19 mouse cellular contexts compared by ENCODE assay signal in the genomic region with DNA sequence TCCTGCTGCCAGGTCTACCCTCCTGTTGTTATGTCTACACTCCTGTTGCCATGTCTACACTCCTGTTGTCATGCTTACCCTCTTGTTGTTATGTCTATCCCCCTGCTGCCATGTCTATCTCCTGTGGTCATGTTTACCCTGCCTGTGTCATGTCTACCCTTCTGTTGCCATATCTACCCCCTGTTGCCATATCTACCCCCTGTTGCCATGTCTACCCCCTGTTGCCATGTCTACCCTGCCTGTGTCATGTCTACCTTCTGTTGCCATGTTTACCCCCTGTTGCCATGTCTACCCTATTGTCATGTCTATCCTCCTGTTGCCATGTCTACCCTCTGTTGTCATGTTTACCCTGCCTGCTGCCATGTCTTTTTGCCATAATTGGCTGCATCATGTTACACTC.
A peak's percentile ranks its signal among the peaks of the same experiment; 100 is the strongest.
DNase-seq lines count a peak whose midpoint lies in the region; ATAC-seq and TF ChIP-seq lines count a peak whose summit lies in the region.
"Had no signal": no experiment of that assay in that cellular context is flagged by ENCODE, and none has a peak within 500 bp of the region (broad histone marks: within the 10 kb centered on the region; RNA-seq: fewer than 3 reads in every experiment).

No protein-coding gene starts in this region.

- no peak for TF ChIP-seq CTCF in midbrain, postnatal 0 days (IDR thresholded peaks at IDR 0.05)

- H3K27me3 ChIP-seq in midbrain, postnatal 0 days (ENCODE audit: insufficient read depth, low read length) = no peaks in the 10 kb centered on the region
- no peaks in the 10 kb centered on the region for H3K27me3 ChIP-seq in midbrain, embryonic 13.5 days
- H3K27me3 ChIP-seq: embryonic facial prominence, embryonic 13.5 days; hindbrain, embryonic 12.5 days; neural tube, embryonic 13.5 days had no signal

- no peaks in the 10 kb centered on the region for H3K36me3 ChIP-seq in midbrain, postnatal 0 days (ENCODE audit: insufficient read depth, low read length)
- H3K36me3 ChIP-seq in midbrain, embryonic 13.5 days = no peaks in the 10 kb centered on the region
- H3K36me3 ChIP-seq: embryonic facial prominence, embryonic 13.5 days; heart, embryonic 10.5 days; hindbrain, embryonic 12.5 days; neural tube, embryonic 13.5 days had no signal

- intact Hi-C loops in heart, postnatal 10 days (cut with DNase I) = no loop called here

- DNase-seq in CD4-positive, CD25-positive, alpha-beta regulatory T cell, adult 2 months (ENCODE audit: low read depth, low spot score) = peak; percentile 2
- DNase-seq in heart, postnatal 10 days = peak; percentile 31 to 49
- no peak for DNase-seq in heart, adult 8-10 months (ENCODE audit: low spot score)
- DNase-seq in midbrain, postnatal 0 days (ENCODE audit: low spot score) = no peak
- DNase-seq in embryo, embryonic 10 days (ENCODE audit: low spot score) = no peak
- DNase-seq: cerebellum, adult 2 months; gastrocnemius, adult 2 months; layer of hippocampus, postnatal 36 days; lung, adult 2 months; right cerebral cortex, postnatal 14 days had no signal

- H3K27ac ChIP-seq in midbrain, postnatal 0 days (ENCODE audit: low read depth, low read length) = no peak overlapping the region
- H3K27ac ChIP-seq in midbrain, embryonic 13.5 days = no peak overlapping the region
- H3K27ac ChIP-seq: embryonic facial prominence, embryonic 13.5 days; gastrocnemius, adult 2 months; heart, embryonic 10.5 days; hindbrain, embryonic 12.5 days; neural tube, embryonic 13.5 days had no signal

- no peak overlapping the region for H3K4me3 ChIP-seq in midbrain, postnatal 0 days (ENCODE audit: low read depth, low read length)
- no peak overlapping the region for H3K4me3 ChIP-seq in midbrain, embryonic 13.5 days (replicated peaks)
- H3K4me3 ChIP-seq: embryonic facial prominence, embryonic 13.5 days; gastrocnemius, adult 2 months; heart, embryonic 10.5 days; hindbrain, embryonic 12.5 days; neural tube, embryonic 13.5 days had no signal

- no peak overlapping the region for H3K9ac ChIP-seq in midbrain, postnatal 0 days (replicated peaks; ENCODE audit: low read length, poor library complexity, severe bottlenecking)
- H3K9ac ChIP-seq in midbrain, embryonic 13.5 days (replicated peaks) = no peak overlapping the region
- H3K9ac ChIP-seq: embryonic facial prominence, embryonic 13.5 days; hindbrain, embryonic 12.5 days; neural tube, embryonic 13.5 days had no signal

- H3K4me2 ChIP-seq in midbrain, postnatal 0 days (ENCODE audit: low read depth, low read length, poor library complexity, severe bottlenecking) = no peak overlapping the region
- no peak overlapping the region for H3K4me2 ChIP-seq in midbrain, embryonic 13.5 days (replicated peaks)
- H3K4me2 ChIP-seq: embryonic facial prominence, embryonic 13.5 days; hindbrain, embryonic 12.5 days; neural tube, embryonic 13.5 days had no signal

- H3K9me3 ChIP-seq in midbrain, postnatal 0 days (ENCODE audit: low read length) = no peaks in the 10 kb centered on the region
- H3K9me3 ChIP-seq in midbrain, embryonic 13.5 days = no peaks in the 10 kb centered on the region
- H3K9me3 ChIP-seq: embryonic facial prominence, embryonic 13.5 days; heart, embryonic 10.5 days; hindbrain, embryonic 12.5 days; neural tube, embryonic 13.5 days had no signal

- no peaks in the 10 kb centered on the region for H3K4me1 ChIP-seq in midbrain, postnatal 0 days (ENCODE audit: insufficient read depth, low read length)
- H3K4me1 ChIP-seq in midbrain, embryonic 13.5 days (replicated peaks) = no peaks in the 10 kb centered on the region
- H3K4me1 ChIP-seq: hindbrain, embryonic 12.5 days had no signal

- no peak for ATAC-seq in CD4-positive, CD25-positive, alpha-beta regulatory T cell, adult 4 months
- peak; percentile 31; the same call in 1 of the 2 replicates for ATAC-seq in midbrain, postnatal 0 days (ENCODE audit: low FRiP score)
- no peak for ATAC-seq in midbrain, embryonic 13.5 days
- ATAC-seq in granulocyte monocyte progenitor cell, adult 5-6 weeks (replicated peaks; ENCODE audit: poor library complexity, severe bottlenecking) = 0 out of 2 replicates have a peak, but pooled peaks have one; percentile 17
- ATAC-seq: intestine, embryonic 16.5 days; Patski had no signal

Comparison
In these comparisons a context has a peak if more than half of its experiments do, and no peak if none do; other contexts are left out.
1. DNase-seq: peak in CD4-positive, CD25-positive, alpha-beta regulatory T cell, adult 2 months (single experiment) and heart, postnatal 10 days (2 of 2); none in heart, adult 8-10 months (single experiment), midbrain, postnatal 0 days (single experiment) and embryo, embryonic 10 days (single experiment).
2. ATAC-seq: peak in midbrain, postnatal 0 days (single experiment) and granulocyte monocyte progenitor cell, adult 5-6 weeks (single experiment); none in CD4-positive, CD25-positive, alpha-beta regulatory T cell, adult 4 months (single experiment) and midbrain, embryonic 13.5 days (single experiment).